Mouse (Mus musculus) embryonic facial prominence, embryonic 12.5 days (tissue): Measurements from ENCODE around the gene Noct. TPM values are rescaled to one million over a fixed set of nuclear protein-coding genes. Genes with fewer than 3 reads are reported as not detected.
A peak's percentile ranks its signal among the peaks of the same experiment; 100 is the strongest.

Source experiments
- ATAC-seq: fragments of 200-750 bp; cut with Nextera tagmentation; 2 replicates; pipeline ENCODE4 v1.8.0; 2017; ENCODE audit not compliant: insufficient number of reproducible peaks, insufficient read depth, low FRiP score, low TSS enrichment
- H3K27ac ChIP-seq: fragments of 300-500 bp; sonication (generic); 2 replicates; pipeline ENCODE4 v1.5.1; 2016; ENCODE audit warnings: mild to moderate bottlenecking
- H3K27me3 ChIP-seq: fragments of 300-500 bp; sonication (generic); 2 replicates; pipeline ENCODE4 v1.6.1; 2016; ENCODE audit warnings: mild to moderate bottlenecking, moderate library complexity
- H3K36me3 ChIP-seq: fragments of 300-500 bp; sonication (generic); 2 replicates; pipeline ENCODE4 v1.6.1; 2016; ENCODE audit warnings: mild to moderate bottlenecking
- H3K4me1 ChIP-seq: fragments of 300-500 bp; sonication (generic); 2 replicates; pipeline ENCODE4 v1.6.1; 2016
- H3K4me2 ChIP-seq: fragments of 300-500 bp; sonication (generic); replicated peaks from 2 replicates; pipeline ENCODE4 v1.6.1; 2016; ENCODE audit warnings: mild to moderate bottlenecking, moderate library complexity
- H3K4me3 ChIP-seq: fragments of 300-500 bp; sonication (generic); 2 replicates; pipeline ENCODE4 v1.5.1; 2016; ENCODE audit warnings: mild to moderate bottlenecking
- H3K9ac ChIP-seq: fragments of 300-500 bp; sonication (generic); 2 replicates; pipeline ENCODE4 v1.6.1; 2016; ENCODE audit warnings: mild to moderate bottlenecking, moderate library complexity
- H3K9me3 ChIP-seq: fragments of 300-500 bp; sonication (generic); 2 replicates; pipeline ENCODE4 v1.6.1; 2016; ENCODE audit warnings: mild to moderate bottlenecking, moderate library complexity
- WGBS: fragments of 180-500 bp; shearing (Covaris S2); methylation state at CpG from one replicate; pipeline ENCODE4 v1.1.7; 2016; 5-methylcytosine and 5-hydroxymethylcytosine counted together
- polyA plus RNA-seq: library from polyadenylated mRNA; unstranded; fragments of >200 nt; fragmentation: Nextera tagmentation; extraction: Ambion mirVana; gene quantifications from 2 replicates; pipeline ENCODE4 v1.2.1, GENCODE M21; 2016

Noct gene
- polyA plus RNA-seq, 1 experiment from 2014 or later, result 14.4 TPM

GRCm38 (mm10) chr3:51222834-51223460 is 1.3 kb upstream of the Noct start:
- H3K36me3 ChIP-seq, result no peaks in the 10 kb centered on the region
- H3K9ac ChIP-seq, result no peak overlapping the region
- WGBS, result 42% methylated on average over 10 of the region's 10 CpGs
- no peaks in the 10 kb centered on the region for H3K9me3 ChIP-seq
- peaks cover 12% of the 10 kb centered on the region for H3K4me1 ChIP-seq
- H3K27ac ChIP-seq, result no peak overlapping the region
- H3K27me3 ChIP-seq, result no peaks in the 10 kb centered on the region
- no peak overlapping the region for H3K4me3 ChIP-seq
- no peak for ATAC-seq
- H3K4me2 ChIP-seq, result no peak overlapping the region

GRCm38 (mm10) chr3:51223556-51223955 is 691 bp upstream of the Noct start:
- Histone ChIP-seq H3K27me3 (no peaks in the 10 kb centered on the region), H3K27ac (no peak overlapping the region), H3K36me3 (no peaks in the 10 kb centered on the region), H3K4me2 (peak overlapping the region; percentile 72), H3K4me1 (peaks cover 12% of the 10 kb centered on the region), H3K9ac (no peak overlapping the region), H3K9me3 (no peaks in the 10 kb centered on the region), H3K4me3 (peak overlapping the region; percentile 83; the same call in 1 of the 2 replicates)
- no peak for ATAC-seq
- WGBS, result 12% methylated on average over 5 of the region's 5 CpGs

GRCm38 (mm10) chr3:51225226-51225750 is 1.0 kb downstream of the Noct start:
- peak overlapping the region; percentile 84 for H3K9ac ChIP-seq
- peak overlapping the region; percentile 83 for H3K4me3 ChIP-seq
- peak overlapping the region; percentile 91 for H3K27ac ChIP-seq
- under 1% methylated on average over 39 of the region's 39 CpGs for WGBS
- H3K9me3 ChIP-seq, result no peaks in the 10 kb centered on the region
- H3K27me3 ChIP-seq, result no peaks in the 10 kb centered on the region
- no peak for ATAC-seq
- H3K36me3 ChIP-seq, result no peaks in the 10 kb centered on the region
- peak overlapping the region; percentile 72 for H3K4me2 ChIP-seq
- H3K4me1 ChIP-seq, result peaks cover 12% of the 10 kb centered on the region

- Histone ChIP-seq H3K4me1 (peaks cover 12% of the 10 kb centered on the region), H3K27ac (no peak overlapping the region), H3K9me3 (no peaks in the 10 kb centered on the region), H3K36me3 (no peaks in the 10 kb centered on the region), H3K4me3 (peak overlapping the region; percentile 83; the same call in 1 of the 2 replicates), H3K27me3 (no peaks in the 10 kb centered on the region), H3K9ac (no peak overlapping the region), H3K4me2 (peak overlapping the region; percentile 72; the same call in 1 of the 2 replicates)
- WGBS, result 95% methylated on average over 10 of the region's 10 CpGs
- no peak for ATAC-seq
Measured at GRCm38 (mm10) chr3:51225979-51226378, 1.7 kb downstream of the Noct start.

DNA sequence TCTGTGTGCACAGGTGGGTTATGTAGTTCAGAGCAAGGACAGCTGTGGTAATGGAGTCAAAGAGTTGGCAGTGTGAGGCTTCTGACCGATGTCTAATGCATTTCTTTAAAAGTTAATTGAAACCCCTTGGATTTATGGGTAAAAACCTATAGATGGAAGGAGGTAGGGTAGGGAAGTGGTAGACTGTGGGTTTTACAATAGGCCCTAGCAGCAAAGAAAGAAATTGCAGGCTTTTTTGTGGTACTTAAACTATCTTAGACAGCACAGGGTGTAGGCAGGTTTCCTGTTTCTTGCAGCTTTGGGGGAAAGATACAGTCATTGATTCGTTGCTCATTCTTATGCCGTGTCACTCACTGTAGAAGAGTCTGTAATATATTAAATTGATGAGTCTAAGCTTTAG is 2.4 kb downstream of the Noct start:
- no peak overlapping the region for H3K9ac ChIP-seq
- ATAC-seq, result no peak
- H3K9me3 ChIP-seq, result no peaks in the 10 kb centered on the region
- peaks cover 12% of the 10 kb centered on the region for H3K4me1 ChIP-seq
- H3K4me3 ChIP-seq, result no peak overlapping the region
- H3K36me3 ChIP-seq, result no peaks in the 10 kb centered on the region
- WGBS, result 83% methylated on average over 3 of the region's 3 CpGs
- no peak overlapping the region for H3K27ac ChIP-seq
- no peak overlapping the region for H3K4me2 ChIP-seq
- no peaks in the 10 kb centered on the region for H3K27me3 ChIP-seq

DNA sequence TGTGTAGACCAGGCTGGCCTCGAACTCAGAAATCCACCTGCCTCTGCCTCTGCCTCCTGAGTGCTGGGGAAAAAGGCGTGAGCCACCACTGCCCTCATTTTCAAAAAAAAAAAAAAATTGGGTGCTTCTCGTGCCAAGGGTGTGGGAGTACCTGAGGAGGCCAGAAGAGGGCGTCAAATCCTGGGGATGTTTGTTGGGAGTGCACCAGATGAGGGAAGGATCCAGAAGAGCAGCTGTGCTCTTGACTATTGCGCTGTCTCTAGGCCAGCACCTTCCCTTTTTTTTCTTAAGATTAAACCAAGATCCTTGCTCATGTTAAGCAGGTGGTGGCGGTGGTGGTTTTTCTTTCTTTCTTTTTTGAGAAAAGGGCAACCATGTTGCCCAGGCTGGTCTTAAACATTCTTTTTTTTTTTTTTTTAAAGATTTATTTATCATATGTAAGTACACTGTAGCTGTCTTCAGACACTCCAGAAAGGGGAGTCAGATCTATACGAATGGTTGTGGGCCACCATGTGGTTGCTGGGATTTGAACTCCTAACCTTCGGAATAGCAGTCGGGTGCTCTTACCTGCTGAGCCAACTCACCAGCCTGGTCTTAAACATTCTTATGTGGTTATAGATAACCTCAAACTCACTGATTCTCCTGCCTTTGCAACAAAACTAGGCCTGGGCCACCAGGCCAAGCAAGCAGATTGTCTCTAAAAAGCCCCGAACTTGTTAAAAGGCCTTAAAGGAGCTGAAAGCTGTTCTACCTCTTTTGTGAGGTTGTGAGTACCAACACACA is 4.0 kb downstream of the Noct start:
- H3K27ac ChIP-seq, result no peak overlapping the region
- WGBS, result 81% methylated on average over 10 of the region's 10 CpGs

GRCm38 (mm10) chr3:51228821-51229205 is 4.6 kb downstream of the Noct start:
- Histone ChIP-seq H3K27me3 (no peaks in the 10 kb centered on the region), H3K4me1 (peaks cover 9% of the 10 kb centered on the region; the same call in 1 of the 2 replicates), H3K9ac (no peak overlapping the region), H3K9me3 (no peaks in the 10 kb centered on the region), H3K27ac (no peak overlapping the region), H3K36me3 (no peaks in the 10 kb centered on the region), H3K4me2 (no peak overlapping the region), H3K4me3 (no peak overlapping the region)
- ATAC-seq, result no peak
- WGBS, result 89% methylated on average over 9 of the region's 9 CpGs

More for the DNA sequence above, 4.0 kb downstream of the Noct start:
- no peak for ATAC-seq
- H3K36me3 ChIP-seq, result no peaks in the 10 kb centered on the region
- H3K9me3 ChIP-seq, result no peaks in the 10 kb centered on the region
- no peak overlapping the region for H3K4me2 ChIP-seq
- no peak overlapping the region for H3K9ac ChIP-seq
- no peak overlapping the region for H3K4me3 ChIP-seq
- H3K4me1 ChIP-seq, result peaks cover 12% of the 10 kb centered on the region
- H3K27me3 ChIP-seq, result no peaks in the 10 kb centered on the region

DNA sequence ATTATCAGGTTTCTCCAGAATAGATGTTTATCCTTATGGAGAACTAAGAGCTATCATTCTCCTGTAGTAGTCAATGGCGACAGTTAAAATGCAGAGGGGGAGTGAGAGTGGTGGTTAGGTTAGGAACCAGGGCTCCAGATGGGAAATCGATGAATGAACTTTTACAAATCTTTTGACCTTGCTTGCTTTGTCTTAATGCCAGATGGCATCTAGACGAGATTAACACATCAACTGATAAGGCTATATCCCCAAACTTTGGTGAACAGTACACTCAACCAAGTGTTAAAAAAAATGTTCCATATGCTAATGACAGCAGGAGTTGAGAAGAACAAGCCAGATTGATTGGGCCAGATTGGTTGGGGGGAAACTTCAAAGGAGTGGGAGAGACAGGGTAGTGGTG is 5.0 kb downstream of the Noct start:
- H3K4me1 ChIP-seq, result peaks cover 9% of the 10 kb centered on the region; the same call in 1 of the 2 replicates
- no peak overlapping the region for H3K4me3 ChIP-seq
- 88% methylated on average over 3 of the region's 3 CpGs for WGBS
- no peak for ATAC-seq
- H3K9ac ChIP-seq, result no peak overlapping the region
- H3K27me3 ChIP-seq, result no peaks in the 10 kb centered on the region
- no peak overlapping the region for H3K4me2 ChIP-seq
- H3K9me3 ChIP-seq, result no peaks in the 10 kb centered on the region
- no peak overlapping the region for H3K27ac ChIP-seq
- H3K36me3 ChIP-seq, result no peaks in the 10 kb centered on the region

GRCm38 (mm10) chr3:51230146-51230835 is 6.0 kb downstream of the Noct start:
- Histone ChIP-seq H3K36me3 (no peaks in the 10 kb centered on the region), H3K9me3 (no peaks in the 10 kb centered on the region), H3K27me3 (no peaks in the 10 kb centered on the region), H3K9ac (no peak overlapping the region), H3K4me2 (no peak overlapping the region), H3K4me1 (peaks cover 14% of the 10 kb centered on the region; the same call in 1 of the 2 replicates), H3K4me3 (no peak overlapping the region), H3K27ac (no peak overlapping the region)
- ATAC-seq, result no peak
- 94% methylated on average over 6 of the region's 6 CpGs for WGBS

GRCm38 (mm10) chr3:51230886-51231285 is 6.6 kb downstream of the Noct start:
- Histone ChIP-seq H3K4me1 (peaks cover 14% of the 10 kb centered on the region; the same call in 1 of the 2 replicates), H3K9ac (no peak overlapping the region), H3K9me3 (no peaks in the 10 kb centered on the region), H3K27me3 (no peaks in the 10 kb centered on the region), H3K27ac (no peak overlapping the region), H3K36me3 (no peaks in the 10 kb centered on the region), H3K4me3 (no peak overlapping the region), H3K4me2 (no peak overlapping the region)
- WGBS, result 68% methylated on average over 5 of the region's 5 CpGs
- no peak for ATAC-seq

GRCm38 (mm10) chr3:51231499-51231898 is 7.3 kb downstream of the Noct start:
- no peak for ATAC-seq
- WGBS, result 67% methylated on average over 3 of the region's 3 CpGs
- Histone ChIP-seq H3K4me1 (peaks cover 12% of the 10 kb centered on the region; the same call in 1 of the 2 replicates), H3K27me3 (no peaks in the 10 kb centered on the region), H3K4me2 (no peak overlapping the region), H3K9me3 (no peaks in the 10 kb centered on the region), H3K9ac (no peak overlapping the region), H3K4me3 (no peak overlapping the region), H3K36me3 (no peaks in the 10 kb centered on the region), H3K27ac (no peak overlapping the region)
